Mouse (Mus musculus) embryonic fibroblast, embryonic 13.5 days (primary cell): ENCODE results near the gene Atp6v1f.

Experiments
- CTCF ChIP-seq: IDR thresholded peaks from 2 replicates; pipeline ENCODE4 v1.5.1; 2011; ENCODE audit warnings: mild to moderate bottlenecking, control low read depth, low read length, moderate library complexity, borderline replicate concordance; ENCODE audit not compliant: insufficient read depth
- POLR2A ChIP-seq: IDR thresholded peaks from 2 replicates; pipeline ENCODE4 v1.6.1; 2011; ENCODE audit warnings: low read depth, mild to moderate bottlenecking, control low read depth, low read length, moderate library complexity

GRCm38 (mm10) chr6:29501599-29501998 lies 34.1 kb downstream of the Atp6v1f start:
- TF ChIP-seq CTCF (no peak), POLR2A (no peak)
